In genomic region chr4:49631319-49632138, GRCm38 (mm10) we compare ENCODE assay signal across 8 mouse cellular contexts. TPM values are rescaled to one million over a fixed set of nuclear protein-coding genes. Genes with fewer than 3 reads are reported as not detected.
DNase-seq lines count a peak whose midpoint lies in the region; ATAC-seq and TF ChIP-seq lines count a peak whose summit lies in the region.

TSS of gene Rnf20 (plus strand) at chr4:49632006.

- H3K27ac ChIP-seq in heart, embryonic 11.5 days (ENCODE audit: low read depth, low read length), result peak within 1 kb of the TSS; percentile 88
- peak within 1 kb of the TSS; percentile 92 for H3K27ac ChIP-seq in kidney, embryonic 16.5 days (ENCODE audit: low read length)
- peak within 1 kb of the TSS; percentile 48 for H3K27ac ChIP-seq in liver, adult 2 months (replicated peaks; ENCODE audit: insufficient read depth, low read depth, low read length)
- peak within 1 kb of the TSS; percentile 94 for H3K27ac ChIP-seq in stomach, embryonic 15.5 days

- H3K79me2 ChIP-seq in liver, adult 2 months (ENCODE audit: control insufficient read depth, insufficient read depth, low read length), result 0 out of 2 replicates have a peak, but pooled peaks cover 3% of the 10 kb centered on the region
- H3K79me2 ChIP-seq in myocyte (ENCODE audit: control insufficient read depth, insufficient read depth), result peaks cover 27% of the 10 kb centered on the region

- no peaks in the 10 kb centered on the region for H3K9me3 ChIP-seq in erythroblast, embryonic 14.5 days (ENCODE audit: control insufficient read depth, low read length)
- H3K9me3 ChIP-seq in heart, embryonic 11.5 days (replicated peaks; ENCODE audit: control insufficient read depth, low read length), result no peaks in the 10 kb centered on the region
- no peaks in the 10 kb centered on the region for H3K9me3 ChIP-seq in kidney, embryonic 16.5 days (ENCODE audit: low read length)
- H3K9me3 ChIP-seq in stomach, embryonic 15.5 days, result no peaks in the 10 kb centered on the region

- H3ac ChIP-seq in myocyte (ENCODE audit: control insufficient read depth, insufficient read length), result peak within 1 kb of the TSS; percentile 62

- no peak for TF ChIP-seq CTCF in brain, embryonic 14.5 days (IDR thresholded peaks at IDR 0.05; ENCODE audit: borderline replicate concordance, extremely low read depth, insufficient read depth, insufficient read length)
- TF ChIP-seq CTCF in liver, adult 2 months (IDR thresholded peaks at IDR 0.05; ENCODE audit: low read depth, low read length), result no peak

- peak within 1 kb of the TSS; percentile 63 for H3K4me2 ChIP-seq in heart, embryonic 11.5 days
- H3K4me2 ChIP-seq in kidney, embryonic 16.5 days (replicated peaks; ENCODE audit: low read depth, low read length), result peak within 1 kb of the TSS; percentile 66
- peak within 1 kb of the TSS; percentile 74 for H3K4me2 ChIP-seq in myocyte (ENCODE audit: low read depth)
- peak within 1 kb of the TSS; percentile 68 for H3K4me2 ChIP-seq in stomach, embryonic 15.5 days

- peak; percentile 65; the same call in 1 of the 2 replicates for TF ChIP-seq POLR2A in brain, embryonic 14.5 days (IDR thresholded peaks at IDR 0.05; ENCODE audit: borderline replicate concordance, extremely low read depth, insufficient read depth, insufficient read length, poor library complexity, severe bottlenecking)
- peak; percentile 85; the same call in 1 of the 2 replicates for TF ChIP-seq POLR2A in liver, adult 2 months (IDR thresholded peaks at IDR 0.05; ENCODE audit: extremely low read depth, insufficient read depth, low read length)
- TF ChIP-seq POLR2A in myocyte (IDR thresholded peaks at IDR 0.05; ENCODE audit: insufficient read length, low read depth), result peak; percentile 73

- peak; percentile 96 for DNase-seq in CD4-positive helper T cell, adult 2 months (ENCODE audit: low read depth, low spot score)
- peak; percentile 99 for DNase-seq in brain, embryonic 14.5 days (ENCODE audit: low read depth)
- DNase-seq in liver, adult 2 months (ENCODE audit: extremely low read depth, low read depth, low spot score), result peak; percentile 89

- H3K27me3 ChIP-seq in erythroblast, embryonic 14.5 days (ENCODE audit: control insufficient read depth), result no peaks in the 10 kb centered on the region
- no peaks in the 10 kb centered on the region for H3K27me3 ChIP-seq in heart, embryonic 11.5 days (ENCODE audit: control insufficient read depth, insufficient read depth, low read length)
- no peaks in the 10 kb centered on the region for H3K27me3 ChIP-seq in kidney, embryonic 16.5 days (ENCODE audit: insufficient read depth, low read length)
- H3K27me3 ChIP-seq in liver, adult 2 months (ENCODE audit: control insufficient read depth, insufficient read depth, low read length), result no peaks in the 10 kb centered on the region
- peaks cover under 1% of the 10 kb centered on the region for H3K27me3 ChIP-seq in myocyte (ENCODE audit: control insufficient read depth, insufficient read depth, insufficient read length)
- no peaks in the 10 kb centered on the region for H3K27me3 ChIP-seq in stomach, embryonic 15.5 days (replicated peaks)

- peaks cover 30% of the 10 kb centered on the region for H3K4me1 ChIP-seq in erythroblast, embryonic 14.5 days (ENCODE audit: control insufficient read depth)
- H3K4me1 ChIP-seq in heart, embryonic 11.5 days (ENCODE audit: control insufficient read depth, insufficient read depth, low read length), result no peaks in the 10 kb centered on the region; the same call in 1 of the 2 replicates
- peaks cover 13% of the 10 kb centered on the region for H3K4me1 ChIP-seq in kidney, embryonic 16.5 days (ENCODE audit: insufficient read depth, low read length)
- H3K4me1 ChIP-seq in liver, adult 2 months (ENCODE audit: control insufficient read depth, insufficient read depth, low read length), result 0 out of 2 replicates have a peak, but pooled peaks cover 2% of the 10 kb centered on the region
- no peaks in the 10 kb centered on the region for H3K4me1 ChIP-seq in stomach, embryonic 15.5 days

- H3K4me3 ChIP-seq in erythroblast, embryonic 14.5 days (replicated peaks), result peak within 1 kb of the TSS; percentile 74
- H3K4me3 ChIP-seq in heart, embryonic 11.5 days (ENCODE audit: low read depth, low read length), result peak within 1 kb of the TSS; percentile 95
- peak within 1 kb of the TSS; percentile 83 for H3K4me3 ChIP-seq in kidney, embryonic 16.5 days (ENCODE audit: low read length)
- H3K4me3 ChIP-seq in liver, adult 2 months (ENCODE audit: insufficient read depth, low read depth, low read length), result peak within 1 kb of the TSS; percentile 91
- peak within 1 kb of the TSS; percentile 91 for H3K4me3 ChIP-seq in myocyte
- peak within 1 kb of the TSS; percentile 83 for H3K4me3 ChIP-seq in stomach, embryonic 15.5 days (replicated peaks)

- peaks cover 31% of the 10 kb centered on the region for H3K36me3 ChIP-seq in erythroblast, embryonic 14.5 days (ENCODE audit: control insufficient read depth)
- H3K36me3 ChIP-seq in heart, embryonic 11.5 days (ENCODE audit: control insufficient read depth, insufficient read depth, low read length), result peaks cover 6% of the 10 kb centered on the region
- peaks cover 13% of the 10 kb centered on the region for H3K36me3 ChIP-seq in kidney, embryonic 16.5 days (ENCODE audit: insufficient read depth, low read length)
- H3K36me3 ChIP-seq in liver, adult 2 months (ENCODE audit: control insufficient read depth, insufficient read depth, low read length), result peaks cover 18% of the 10 kb centered on the region
- peaks cover 7% of the 10 kb centered on the region for H3K36me3 ChIP-seq in myocyte (ENCODE audit: control insufficient read depth, insufficient read depth)
- H3K36me3 ChIP-seq in stomach, embryonic 15.5 days, result peaks cover 7% of the 10 kb centered on the region; the same call in 1 of the 2 replicates

- peak within 1 kb of the TSS; percentile 90 for H3K9ac ChIP-seq in heart, embryonic 11.5 days (ENCODE audit: low read depth, low read length)
- H3K9ac ChIP-seq in kidney, embryonic 16.5 days (replicated peaks; ENCODE audit: low read length), result peak within 1 kb of the TSS; percentile 85
- peak within 1 kb of the TSS; percentile 84 for H3K9ac ChIP-seq in liver, adult 2 months (ENCODE audit: low read depth, low read length)
- peak within 1 kb of the TSS; percentile 84 for H3K9ac ChIP-seq in stomach, embryonic 15.5 days

- peak; percentile 97 for ATAC-seq in heart, embryonic 11.5 days (replicated peaks; ENCODE audit: insufficient number of reproducible peaks, low FRiP score, low TSS enrichment)
- ATAC-seq in kidney, embryonic 16.5 days (ENCODE audit: low FRiP score, low TSS enrichment), result peak; percentile 98
- ATAC-seq in stomach, embryonic 15.5 days (ENCODE audit: insufficient read depth, low FRiP score, low read depth), result peak; percentile 96

- WGBS in heart, embryonic 11.5 days (ENCODE audit: insufficient replicate concordance), result 4% methylated on average over 37 of the region's 37 CpGs
- 3% methylated on average over 37 of the region's 37 CpGs for WGBS in kidney, embryonic 16.5 days
- WGBS in liver, adult 2 months, result 3% methylated on average over 37 of the region's 37 CpGs
- WGBS in stomach, embryonic 15.5 days, result 2% methylated on average over 37 of the region's 37 CpGs

TF ChIP-seq in myocyte, 11 proteins besides CTCF, POLR2A, EP300 and RAD21:
- TF ChIP-seq POLR2AphosphoS2 (IDR thresholded peaks at IDR 0.05; ENCODE audit: insufficient read length, low read depth) (peak; percentile 62), TCF3 (IDR thresholded peaks at IDR 0.05; ENCODE audit: insufficient read length, low read depth) (no peak), USF1 (IDR thresholded peaks at IDR 0.05; ENCODE audit: low read depth) (no peak), SRF (IDR thresholded peaks at IDR 0.05; ENCODE audit: control insufficient read depth, insufficient read length, low read depth) (peak; percentile 72), MYOD1 (IDR thresholded peaks at IDR 0.05; ENCODE audit: control insufficient read depth in 1 of 3, insufficient read length in 2 of 3, low read depth in 2 of 3) (peak in 1 of 3 experiments; percentile 21), CEBPB (IDR thresholded peaks at IDR 0.05; ENCODE audit: insufficient read depth, poor library complexity, severe bottlenecking) (no peak), MYOG (IDR thresholded peaks at IDR 0.05; ENCODE audit: control insufficient read depth in 1 of 3, insufficient read depth in 1 of 3, insufficient read length in 2 of 3, low read depth in 2 of 3) (peak in 1 of 3 experiments; percentile 9), TCF12 (IDR thresholded peaks at IDR 0.05; ENCODE audit: insufficient read depth, poor library complexity, severe bottlenecking) (no peak)

RNA-seq across cellular contexts. Expression of gene Rnf20, which starts in this region (rescaled TPM):
- 53.8 and 64.7 TPM in 2 replicates for polyA plus RNA-seq in brain, embryonic 14.5 days (2012; rRNA removed)
- 0.76 and 0.90 TPM in 2 replicates for polyA plus RNA-seq in erythroblast, embryonic 14.5 days (2012)
- polyA plus RNA-seq in heart, embryonic 11.5 days (2014; fragmentation: Nextera tagmentation; extraction: Ambion mirVana), result 35.3 and 35.8 TPM in 2 replicates
- polyA plus RNA-seq in kidney, embryonic 16.5 days (2015; fragmentation: Nextera tagmentation; extraction: Ambion mirVana), result 40.7 and 42.5 TPM in 2 replicates
- total RNA-seq in liver, adult 2 months (2014; rRNA removed), result 18.3 and 20.0 TPM in 2 replicates
- polyA plus RNA-seq in liver, adult 2 months (2012; rRNA removed), result 8.5 and 8.7 TPM in 2 replicates
- polyA plus RNA-seq in myocyte (2012; fragmentation: generic; extraction: Trizol), result 25.5 TPM
- 34.6 and 36.8 TPM in 2 replicates for polyA plus RNA-seq in stomach, embryonic 15.5 days (2015; fragmentation: Nextera tagmentation; extraction: Ambion mirVana)

Comparison
In these comparisons a context has a peak if more than half of its experiments do, and no peak if none do; other contexts are left out.
1. Peak in every context shown above with its lines: DNase-seq, ATAC-seq, H3K4me3 ChIP-seq and H3K27ac ChIP-seq.